Mouse (Mus musculus): ENCODE measurements at regions not wholly inside any gene's neighbourhood (a gene's known extent, or its start where the extent isn't known, plus 50 kb on each side); places are given as distances from the start of the nearest gene placed in this dataset.
A peak's percentile ranks its signal among the peaks of the same experiment; 100 is the strongest.
"Not testable (repeated sequence)": the region's sequence is repeated elsewhere in the genome, so short reads cannot be mapped to it uniquely, and the experiment has no call there.

DNA sequence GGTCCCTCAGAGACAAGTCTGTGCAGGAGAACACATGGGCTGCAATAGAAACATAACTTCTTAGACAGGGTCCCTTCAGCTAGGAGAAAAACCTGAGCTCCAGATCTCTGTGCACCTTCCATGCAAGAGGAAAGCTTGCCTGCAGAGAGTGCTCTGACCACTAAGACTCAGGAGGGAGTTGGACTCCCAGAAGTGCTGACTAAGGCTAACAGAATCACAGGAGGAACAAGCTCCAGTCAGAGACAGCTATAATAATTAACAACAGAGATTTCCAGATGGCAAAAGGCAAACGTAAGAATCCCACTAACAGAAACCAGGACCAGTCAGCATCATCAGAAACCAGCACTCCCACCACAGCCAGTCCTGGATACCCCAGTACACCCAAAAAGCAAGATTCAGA lies 364.0 kb downstream of the Adam6a start:
- TF ChIP-seq CTCF (IDR thresholded peaks at IDR 0.05; ENCODE audit: low read depth) (no peak), EP300 (IDR thresholded peaks at IDR 0.05; ENCODE audit: low read depth) (no peak)
- Histone ChIP-seq H3K27ac (ENCODE audit: low read depth) (no peak overlapping the region), H3K27me3 (ENCODE audit: control insufficient read depth, insufficient read depth, low read length) (no peaks in the 10 kb centered on the region), H3K4me1 (ENCODE audit: control insufficient read depth, insufficient read depth) (no peaks in the 10 kb centered on the region), H3K9ac (replicated peaks; ENCODE audit: low read depth, low read length) (no peak overlapping the region), H3K36me3 (replicated peaks; ENCODE audit: control insufficient read depth, insufficient read depth, low read length) (no peaks in the 10 kb centered on the region), H3K4me2 (ENCODE audit: low read depth, low read length) (no peak overlapping the region), H3K4me3 (ENCODE audit: low read depth, low read length) (no peak overlapping the region), H3K9me3 (replicated peaks; ENCODE audit: control insufficient read depth, low read length) (peaks cover 8% of the 10 kb centered on the region; the same call in 1 of the 2 replicates)
- no peak for ATAC-seq (ENCODE audit: insufficient read depth, low read depth)
- WGBS = 64% methylated on average over 1 of the region's 1 CpGs
- DNase-seq (ENCODE audit: low spot score) = no peak

DNA sequence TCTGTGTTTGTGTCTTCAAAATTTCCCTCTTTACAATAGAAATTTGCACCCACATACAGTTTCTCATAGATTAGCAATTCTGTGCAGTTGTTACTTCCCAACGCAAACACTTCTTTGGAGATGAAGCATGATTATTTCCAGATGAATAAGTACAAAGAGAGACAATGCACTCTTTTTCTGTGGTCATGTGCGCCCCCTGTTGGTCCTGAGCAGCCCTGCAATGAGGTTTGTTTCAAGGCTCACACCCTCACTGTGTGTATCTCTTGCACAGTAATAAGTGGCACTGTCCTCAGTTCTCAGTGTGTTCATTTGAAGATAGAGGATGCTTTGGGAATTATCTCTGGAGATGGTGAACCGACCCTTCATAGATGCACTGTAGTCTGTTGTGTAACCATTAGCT lies 368.1 kb downstream of the Adam6a start:
- H3K36me3 ChIP-seq (replicated peaks; ENCODE audit: control insufficient read depth, insufficient read depth, low read length) = no peaks in the 10 kb centered on the region
- ATAC-seq (ENCODE audit: insufficient read depth, low read depth) (no peak), DNase-seq (ENCODE audit: low spot score) (no peak)
- H3K27me3 ChIP-seq (ENCODE audit: control insufficient read depth, insufficient read depth, low read length) = no peaks in the 10 kb centered on the region
- no peak overlapping the region for H3K9ac ChIP-seq (replicated peaks; ENCODE audit: low read depth, low read length)
- H3K4me1 ChIP-seq (ENCODE audit: control insufficient read depth, insufficient read depth) = no peaks in the 10 kb centered on the region
- WGBS = 34% methylated on average over 3 of the region's 3 CpGs
- H3K9me3 ChIP-seq (replicated peaks; ENCODE audit: control insufficient read depth, low read length) = peaks cover 3% of the 10 kb centered on the region; the same call in 1 of the 2 replicates
- no peak overlapping the region for H3K4me3 ChIP-seq (ENCODE audit: low read depth, low read length)
- TF ChIP-seq EP300 (IDR thresholded peaks at IDR 0.05; ENCODE audit: low read depth) = no peak
- TF ChIP-seq CTCF (IDR thresholded peaks at IDR 0.05; ENCODE audit: low read depth) = no peak
- no peak overlapping the region for H3K4me2 ChIP-seq (ENCODE audit: low read depth, low read length)
- no peak overlapping the region for H3K27ac ChIP-seq (ENCODE audit: low read depth)

DNA sequence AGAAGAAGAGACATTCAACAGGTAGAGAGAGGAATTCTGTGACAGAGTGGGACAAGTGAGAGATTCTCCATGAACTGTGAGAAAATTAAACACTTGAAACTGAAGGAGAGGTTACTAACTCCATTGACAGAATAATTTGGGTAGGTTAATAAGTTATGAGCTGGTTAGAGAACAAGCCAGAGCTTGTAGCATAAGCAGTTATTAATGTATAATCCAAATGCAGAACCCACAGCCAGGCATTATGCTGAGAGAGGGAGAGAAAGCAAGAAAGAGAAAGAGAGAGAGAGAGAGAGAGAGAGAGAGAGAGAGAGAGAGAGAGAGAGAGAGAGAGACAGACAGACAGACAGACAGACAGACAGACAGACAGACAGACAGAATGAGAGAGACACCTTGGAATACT lies 397.0 kb downstream of the Adam6a start:
- no peak overlapping the region for H3K9ac ChIP-seq (replicated peaks; ENCODE audit: low read depth, low read length)
- no peak for TF ChIP-seq CTCF (IDR thresholded peaks at IDR 0.05; ENCODE audit: low read depth)
- TF ChIP-seq EP300 (IDR thresholded peaks at IDR 0.05; ENCODE audit: low read depth) = no peak

DNA sequence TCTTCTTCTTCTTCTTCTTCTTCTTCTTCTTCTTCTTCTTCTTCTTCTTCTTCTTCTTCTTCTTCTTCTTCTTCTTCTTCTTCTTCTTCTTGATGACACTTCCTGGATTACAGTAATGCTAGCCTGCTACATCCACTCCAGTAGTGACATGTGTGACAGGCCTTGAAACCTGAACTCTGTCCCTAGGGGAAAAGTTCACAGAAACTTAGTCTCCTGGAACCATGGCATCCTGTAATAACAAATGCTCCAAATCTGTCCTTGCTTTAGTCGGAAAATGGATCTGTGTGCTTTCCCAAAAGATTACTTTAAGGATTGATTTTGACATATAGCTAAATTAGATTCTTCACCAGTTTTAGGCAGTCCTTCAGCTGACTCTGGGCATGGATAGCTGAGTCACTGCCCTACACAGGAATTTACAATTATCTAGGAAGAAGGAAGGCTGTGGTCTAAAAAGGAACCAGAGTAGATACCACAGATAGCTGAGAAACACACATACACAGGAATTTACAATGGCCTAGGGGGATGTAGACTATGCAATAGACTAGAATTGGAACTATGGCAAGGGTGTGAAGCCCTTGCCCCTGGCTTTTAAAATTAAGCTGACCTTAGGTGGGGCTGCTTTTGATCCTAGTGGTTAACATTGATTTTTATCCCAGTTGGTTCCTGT lies 400.1 kb downstream of the Adam6a start:
- H3K27me3 ChIP-seq (ENCODE audit: control insufficient read depth, insufficient read depth, low read length); H3K9me3 ChIP-seq (replicated peaks; ENCODE audit: control insufficient read depth, low read length); H3K4me2 ChIP-seq (ENCODE audit: low read depth, low read length); H3K36me3 ChIP-seq (replicated peaks; ENCODE audit: control insufficient read depth, insufficient read depth, low read length); H3K4me3 ChIP-seq (ENCODE audit: low read depth, low read length); H3K4me1 ChIP-seq (ENCODE audit: control insufficient read depth, insufficient read depth); H3K9ac ChIP-seq (replicated peaks; ENCODE audit: low read depth, low read length); H3K27ac ChIP-seq (ENCODE audit: low read depth); DNase-seq (ENCODE audit: low spot score); ATAC-seq (ENCODE audit: insufficient read depth, low read depth): not testable (repeated sequence)
- 70% methylated on average over 1 of the region's 1 CpGs for WGBS

More for the DNA sequence above, 397.0 kb downstream of the Adam6a start:
- Histone ChIP-seq H3K4me2 (ENCODE audit: low read depth, low read length) (no peak overlapping the region), H3K4me3 (ENCODE audit: low read depth, low read length) (no peak overlapping the region), H3K27me3 (ENCODE audit: control insufficient read depth, insufficient read depth, low read length) (no peaks in the 10 kb centered on the region), H3K4me1 (ENCODE audit: control insufficient read depth, insufficient read depth) (no peaks in the 10 kb centered on the region), H3K9me3 (replicated peaks; ENCODE audit: control insufficient read depth, low read length) (no peaks in the 10 kb centered on the region), H3K36me3 (replicated peaks; ENCODE audit: control insufficient read depth, insufficient read depth, low read length) (no peaks in the 10 kb centered on the region), H3K27ac (ENCODE audit: low read depth) (no peak overlapping the region)
- ATAC-seq (ENCODE audit: insufficient read depth, low read depth) (no peak), DNase-seq (ENCODE audit: low spot score) (no peak)

DNA sequence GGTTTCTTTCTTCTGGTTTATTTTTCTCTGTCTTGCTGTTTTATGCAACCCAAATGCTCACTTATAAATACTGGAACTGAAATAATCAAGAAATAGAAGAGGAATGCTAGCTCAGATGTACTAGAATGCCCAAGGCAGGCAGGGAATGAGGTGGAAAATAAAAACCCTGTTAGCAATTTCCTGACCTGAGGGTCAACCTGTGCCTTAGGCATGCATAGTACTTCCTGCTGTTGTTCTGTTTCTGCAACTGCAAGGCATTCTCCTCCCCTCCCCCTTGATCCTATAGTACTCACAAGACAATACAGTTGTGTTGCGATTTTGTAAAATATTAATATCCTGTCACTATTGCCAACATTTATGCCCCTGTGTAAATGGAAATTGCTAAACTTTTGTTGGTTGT lies 402.1 kb downstream of the Adam6a start:
- H3K9me3 ChIP-seq (replicated peaks; ENCODE audit: control insufficient read depth, low read length); H3K9ac ChIP-seq (replicated peaks; ENCODE audit: low read depth, low read length); ATAC-seq (ENCODE audit: insufficient read depth, low read depth); H3K4me3 ChIP-seq (ENCODE audit: low read depth, low read length); H3K4me1 ChIP-seq (ENCODE audit: control insufficient read depth, insufficient read depth); H3K36me3 ChIP-seq (replicated peaks; ENCODE audit: control insufficient read depth, insufficient read depth, low read length); H3K27ac ChIP-seq (ENCODE audit: low read depth); H3K27me3 ChIP-seq (ENCODE audit: control insufficient read depth, insufficient read depth, low read length); DNase-seq (ENCODE audit: low spot score); H3K4me2 ChIP-seq (ENCODE audit: low read depth, low read length): not testable (repeated sequence)
- 71% methylated on average over 1 of the region's 1 CpGs for WGBS

DNA sequence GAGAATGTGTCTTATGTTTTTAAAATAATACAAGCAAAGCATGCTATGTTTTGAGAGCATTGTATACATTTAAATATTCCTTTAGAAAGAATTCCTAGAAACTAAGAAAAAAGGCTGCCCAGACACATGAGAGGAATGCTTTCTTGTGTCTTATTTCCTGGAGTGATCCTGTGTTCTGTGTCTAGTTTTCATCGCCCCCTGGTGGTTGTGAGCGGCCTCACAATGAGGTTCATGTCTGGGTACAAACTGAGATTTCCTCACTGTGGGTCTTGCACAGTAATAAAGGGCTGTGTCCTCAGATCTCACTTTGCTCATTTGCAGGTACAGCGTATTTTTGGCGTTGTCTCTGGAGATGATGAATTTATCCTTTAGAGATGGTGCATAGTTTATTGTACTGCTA lies 404.3 kb downstream of the Adam6a start:
- H3K4me1 ChIP-seq (ENCODE audit: control insufficient read depth, insufficient read depth); H3K27ac ChIP-seq (ENCODE audit: low read depth); H3K4me2 ChIP-seq (ENCODE audit: low read depth, low read length); H3K9ac ChIP-seq (replicated peaks; ENCODE audit: low read depth, low read length); H3K27me3 ChIP-seq (ENCODE audit: control insufficient read depth, insufficient read depth, low read length); H3K4me3 ChIP-seq (ENCODE audit: low read depth, low read length); H3K9me3 ChIP-seq (replicated peaks; ENCODE audit: control insufficient read depth, low read length); ATAC-seq (ENCODE audit: insufficient read depth, low read depth); DNase-seq (ENCODE audit: low spot score); H3K36me3 ChIP-seq (replicated peaks; ENCODE audit: control insufficient read depth, insufficient read depth, low read length): not testable (repeated sequence)
- 21% methylated on average over 4 of the region's 4 CpGs for WGBS
- peak; percentile 27 for TF ChIP-seq CTCF (IDR thresholded peaks at IDR 0.05; ENCODE audit: low read depth)
